Mouse (Mus musculus) G1E (cell line): ENCODE measurements around the gene Fmo1. TPM values are rescaled to one million over a fixed set of nuclear protein-coding genes. Genes with fewer than 3 reads are reported as not detected.

Source experiments
- ATAC-seq: 2 replicates; pipeline ENCODE4 v1.8.0; 2016; ENCODE audit warnings: mild to moderate bottlenecking; ENCODE audit not compliant: insufficient number of reproducible peaks, poor library complexity, low FRiP score, severe bottlenecking; ENCODE audit errors: extremely low read depth
- DNase-seq: peaks from one replicate; pipeline ENCODE4 v3.0.0; 2012; ENCODE audit warnings: low spot score
- H3K27me3 ChIP-seq: 2 replicates; pipeline ENCODE4 v1.6.1; 2012; ENCODE audit warnings: mild to moderate bottlenecking, low read length, inconsistent platforms; ENCODE audit not compliant: insufficient read depth
- H3K36me3 ChIP-seq: replicated peaks from 2 replicates; pipeline ENCODE3; 2012; ENCODE audit warnings: mild to moderate bottlenecking, inconsistent platforms
- H3K4me1 ChIP-seq: 2 replicates; pipeline ENCODE4 v1.6.1; 2012; ENCODE audit warnings: low read depth, low read length, inconsistent platforms, mixed read lengths; ENCODE audit not compliant: insufficient read depth
- H3K4me3 ChIP-seq: 2 replicates; pipeline ENCODE4 v1.5.1; 2012; ENCODE audit warnings: low read depth, mild to moderate bottlenecking, inconsistent platforms, low read length, moderate library complexity, mixed read lengths
- H3K9me3 ChIP-seq: replicated peaks from 2 replicates; pipeline ENCODE4 v1.6.1; 2012; ENCODE audit warnings: inconsistent platforms
- CTCF ChIP-seq: IDR thresholded peaks from 2 replicates; pipeline ENCODE4 v1.5.1; 2012; ENCODE audit warnings: low read depth, low read length, inconsistent platforms, mixed read lengths
- GATA1 ChIP-seq: IDR thresholded peaks from 2 replicates; pipeline ENCODE4 v1.6.1; 2012; ENCODE audit warnings: borderline replicate concordance, low read length, inconsistent platforms, mixed read lengths
- GATA2 ChIP-seq: IDR thresholded peaks from 2 replicates; pipeline ENCODE4 v1.6.1; 2012; ENCODE audit warnings: low read depth, low read length, inconsistent platforms, borderline replicate concordance
- POLR2AphosphoS5 ChIP-seq: IDR thresholded peaks from 2 replicates; pipeline ENCODE4 v1.6.1; 2012; ENCODE audit warnings: low read depth, low read length, inconsistent platforms; ENCODE audit not compliant: insufficient replicate concordance
- TAL1 ChIP-seq: conservative IDR thresholded peaks from 2 replicates; pipeline ENCODE4 v1.6.1; 2012; ENCODE audit warnings: low read depth, low read length, inconsistent platforms, mixed read lengths
- polyA plus RNA-seq: library from polyadenylated mRNA; stranded (reverse); fragments of >175 nt; gene quantifications from 2 replicates; pipeline ENCODE4 v1.2.3, GENCODE M21; 2012
- total RNA-seq, 2 experiments: library from RNA; stranded (forward) in 1 of 2; stranded (reverse) in 1 of 2; fragments of 200-1000 nt in 1 of 2; fragments of >200 nt in 1 of 2; fragmentation: Nextera tagmentation in 1 of 2; gene quantifications; 2 replicates each; pipeline ENCODE4 v1.2.3; 2014 to 2017

The Fmo1 gene
- total and polyA plus RNA-seq, 3 experiments, result 0.82 TPM; not detected in 2

DNA sequence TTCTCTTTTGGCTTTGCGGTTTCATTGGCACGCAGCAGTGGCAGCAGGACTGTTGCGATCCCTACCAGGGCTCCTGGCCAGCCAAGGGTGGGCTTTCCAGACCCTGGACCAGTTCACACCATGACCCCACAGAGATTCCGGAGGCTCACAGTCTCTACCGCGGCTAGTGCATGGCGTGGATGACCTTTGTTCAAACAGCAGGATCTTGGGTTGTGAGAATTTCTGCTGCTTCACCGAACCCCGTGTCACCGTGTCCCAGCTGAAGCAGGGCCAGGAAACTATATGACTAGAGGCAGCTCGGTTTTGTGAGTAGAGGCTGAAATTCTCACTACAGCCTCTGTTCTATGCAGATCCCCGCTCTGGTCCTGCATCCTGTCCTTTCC lies 7.7 kb downstream of the Fmo1 start:
- no peak for TF ChIP-seq TAL1
- TF ChIP-seq GATA2, result no peak
- no peak for TF ChIP-seq CTCF
- no peak for TF ChIP-seq POLR2AphosphoS5
- no peak for TF ChIP-seq GATA1
- H3K27me3 ChIP-seq, result no peaks in the 10 kb centered on the region
- no peak overlapping the region for H3K4me3 ChIP-seq
- no peak for DNase-seq
- H3K9me3 ChIP-seq, result no peaks in the 10 kb centered on the region
- ATAC-seq, result no peak
- H3K4me1 ChIP-seq, result no peaks in the 10 kb centered on the region
- no peaks in the 10 kb centered on the region for H3K36me3 ChIP-seq

DNA sequence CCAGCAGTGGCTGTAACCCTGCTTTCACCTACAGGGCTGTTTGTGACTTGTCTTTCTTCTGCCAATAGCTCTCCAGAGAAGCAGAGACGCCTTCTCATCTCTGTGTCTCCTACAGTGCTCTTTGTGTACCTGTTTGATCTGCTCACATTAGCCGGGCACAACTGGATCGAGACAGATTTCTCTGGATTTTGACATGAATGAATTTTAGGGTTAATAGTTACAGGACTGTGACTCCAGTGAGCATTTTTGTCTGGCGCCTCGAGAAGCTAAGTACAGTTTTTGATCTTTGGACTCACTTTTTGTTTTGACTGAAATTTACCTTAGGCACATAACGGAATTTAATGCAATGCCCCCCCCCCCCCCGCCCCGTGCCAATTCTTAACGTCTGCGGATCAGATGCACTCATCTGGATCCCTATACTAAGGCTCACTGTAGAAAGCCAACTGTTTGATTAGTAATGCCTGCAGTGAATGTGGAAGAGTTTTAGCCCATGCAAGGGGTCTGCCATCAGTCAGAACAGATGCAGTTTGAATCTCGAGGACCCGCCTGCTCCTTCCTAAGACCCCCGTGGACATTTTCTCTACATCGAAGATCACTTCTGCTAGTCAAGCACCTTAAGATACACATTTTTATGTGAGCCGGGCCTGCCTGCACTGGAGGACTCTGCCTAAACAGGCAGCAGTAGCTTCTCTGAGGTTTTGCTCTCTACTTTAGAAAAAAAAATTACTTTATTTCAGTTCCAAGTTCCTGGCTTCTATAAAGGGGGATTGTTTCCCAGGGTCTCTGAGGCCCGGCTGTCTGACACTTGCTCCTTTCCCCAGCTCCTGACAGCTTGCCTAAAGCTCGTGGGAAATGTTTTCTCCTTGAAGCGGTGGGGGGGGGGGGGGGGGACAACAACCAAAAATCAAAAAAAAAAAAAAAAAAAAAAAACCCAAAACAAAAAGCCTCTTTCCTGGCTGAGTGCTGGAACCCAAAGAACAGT lies 8.4 kb downstream of the Fmo1 start:
- no peaks in the 10 kb centered on the region for H3K4me1 ChIP-seq
- H3K27me3 ChIP-seq, result no peaks in the 10 kb centered on the region
- TF ChIP-seq TAL1 (no peak), CTCF (no peak), GATA2 (no peak), POLR2AphosphoS5 (no peak), GATA1 (no peak)
- H3K9me3 ChIP-seq, result no peaks in the 10 kb centered on the region
- DNase-seq (no peak), ATAC-seq (no peak)
- no peak overlapping the region for H3K4me3 ChIP-seq
- no peaks in the 10 kb centered on the region for H3K36me3 ChIP-seq

DNA sequence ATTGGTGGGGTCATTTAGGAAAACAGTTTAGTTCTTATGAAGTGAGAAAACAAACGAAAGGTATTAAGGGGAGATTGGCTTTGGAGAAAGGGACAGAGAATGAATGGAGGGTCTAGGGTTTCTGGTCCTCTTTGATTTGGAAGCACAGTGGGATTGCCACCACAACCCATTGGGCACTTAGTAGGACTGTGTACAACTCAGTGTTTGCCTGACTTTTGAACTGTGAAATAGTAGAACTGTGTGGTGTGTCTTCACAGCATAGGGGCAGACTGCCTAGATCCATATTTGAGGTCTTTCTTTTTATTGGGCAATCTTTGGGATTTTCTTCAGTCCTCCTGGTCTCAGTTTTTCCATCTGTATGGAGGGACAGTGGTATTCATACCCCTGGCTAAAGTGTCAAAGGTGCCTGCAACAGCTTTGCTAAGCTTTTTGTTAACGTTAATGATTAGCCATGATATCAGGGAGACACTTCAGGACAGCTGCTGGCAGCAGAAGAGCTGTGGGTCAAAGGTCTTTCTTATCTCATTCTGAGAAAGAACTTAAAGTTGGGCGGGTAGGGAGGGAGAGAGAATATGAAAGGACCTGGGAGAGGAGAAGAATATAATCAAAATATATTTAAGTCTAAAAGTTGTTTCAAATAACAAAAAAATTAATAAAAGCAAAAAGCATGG lies 12.5 kb downstream of the Fmo1 start:
- Histone ChIP-seq H3K36me3 (no peaks in the 10 kb centered on the region), H3K4me3 (no peak overlapping the region), H3K4me1 (no peaks in the 10 kb centered on the region), H3K9me3 (no peaks in the 10 kb centered on the region), H3K27me3 (no peaks in the 10 kb centered on the region)
- DNase-seq, result no peak
- no peak for TF ChIP-seq TAL1
- TF ChIP-seq CTCF, result no peak
- no peak for TF ChIP-seq POLR2AphosphoS5
- TF ChIP-seq GATA1, result no peak
- TF ChIP-seq GATA2, result no peak
- ATAC-seq, result no peak

GRCm38 (mm10) chr1:162847554-162847953 lies 18.9 kb downstream of the Fmo1 start:
- Histone ChIP-seq H3K36me3 (no peaks in the 10 kb centered on the region), H3K4me1 (no peaks in the 10 kb centered on the region), H3K4me3 (no peak overlapping the region), H3K9me3 (no peaks in the 10 kb centered on the region), H3K27me3 (no peaks in the 10 kb centered on the region)
- DNase-seq (no peak), ATAC-seq (no peak)
- TF ChIP-seq GATA1, result no peak
- no peak for TF ChIP-seq POLR2AphosphoS5
- TF ChIP-seq TAL1, result no peak
- TF ChIP-seq CTCF, result no peak
- TF ChIP-seq GATA2, result no peak

- no peak for ATAC-seq
- H3K4me1 ChIP-seq, result no peaks in the 10 kb centered on the region
- no peak overlapping the region for H3K4me3 ChIP-seq
- no peaks in the 10 kb centered on the region for H3K9me3 ChIP-seq
- TF ChIP-seq TAL1 (no peak), GATA2 (no peak), CTCF (no peak)
- H3K36me3 ChIP-seq, result no peaks in the 10 kb centered on the region
- DNase-seq, result no peak
- H3K27me3 ChIP-seq, result peaks cover 5% of the 10 kb centered on the region; the same call in 1 of the 2 replicates
These were observed 26.2 kb downstream of the Fmo1 start for GRCm38 (mm10) chr1:162840211-162840610.

DNA sequence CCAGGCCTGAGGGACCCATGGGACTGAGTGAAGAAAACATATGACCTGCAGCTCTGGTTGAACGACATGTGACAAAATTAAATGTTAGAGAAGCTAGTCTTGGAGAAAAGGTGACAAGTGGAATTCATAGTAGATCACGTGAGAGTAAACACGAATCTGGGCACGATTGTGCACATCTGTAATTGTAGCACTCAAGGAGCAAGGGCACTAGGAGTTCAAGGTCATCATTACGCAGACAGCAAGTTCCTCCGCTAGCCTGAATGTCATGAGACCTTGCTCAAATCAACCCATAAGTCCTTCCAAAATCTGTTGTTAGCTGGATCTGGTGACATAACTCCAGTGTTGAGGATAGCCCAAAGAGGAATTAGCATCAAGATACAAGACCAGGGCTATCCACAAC lies 27.4 kb downstream of the Fmo1 start:
- TF ChIP-seq TAL1 (no peak), CTCF (no peak), GATA2 (no peak), GATA1 (no peak), POLR2AphosphoS5 (no peak)
- Histone ChIP-seq H3K27me3 (peaks cover 5% of the 10 kb centered on the region; the same call in 1 of the 2 replicates), H3K9me3 (no peaks in the 10 kb centered on the region), H3K36me3 (no peaks in the 10 kb centered on the region), H3K4me3 (no peak overlapping the region), H3K4me1 (no peaks in the 10 kb centered on the region)
- no peak for DNase-seq
- no peak for ATAC-seq
